Mouse (Mus musculus): Measurements from ENCODE around the gene Ndufs7. TPM values are rescaled to one million over a fixed set of nuclear protein-coding genes. Genes with fewer than 3 reads are reported as not detected.
A peak's percentile ranks its signal among the peaks of the same experiment; 100 is the strongest.

Ndufs7 gene
- total and polyA plus RNA-seq, 3 experiments = 943 to 1,990 (median 1,108) TPM

GRCm38 (mm10) chr10:80237020-80237419 is 11.9 kb upstream of the Ndufs7 start:
- Histone ChIP-seq H3K4me1 (ENCODE audit: control insufficient read depth, insufficient read depth, low read length) (no peaks in the 10 kb centered on the region), H3K36me3 (ENCODE audit: control insufficient read depth, insufficient read depth, low read length) (no peaks in the 10 kb centered on the region), H3K4me3 (no peak overlapping the region), H3K27me3 (ENCODE audit: control insufficient read depth, insufficient read depth, low read length) (no peaks in the 10 kb centered on the region), H3K27ac (no peak overlapping the region), H3K9ac (ENCODE audit: low read depth, low read length) (no peak overlapping the region), H3K79me2 (replicated peaks; ENCODE audit: control insufficient read depth, insufficient read depth, low read length) (no peaks in the 10 kb centered on the region)
- no peak for DNase-seq
- no peak for TF ChIP-seq POLR2A (IDR thresholded peaks at IDR 0.05; ENCODE audit: insufficient read depth, low read depth, low read length)
- TF ChIP-seq EP300 (IDR thresholded peaks at IDR 0.05; ENCODE audit: insufficient read depth, low read depth, low read length) = no peak
- TF ChIP-seq CTCF (IDR thresholded peaks at IDR 0.05) = no peak
- intact Hi-C loops (cut with DNase I) = no loop called here
- 89% methylated on average over 4 of the region's 4 CpGs for WGBS

- Histone ChIP-seq H3K4me3 (no peak overlapping the region), H3K9ac (ENCODE audit: low read depth, low read length) (no peak overlapping the region), H3K27ac (no peak overlapping the region), H3K27me3 (ENCODE audit: control insufficient read depth, insufficient read depth, low read length) (no peaks in the 10 kb centered on the region), H3K36me3 (ENCODE audit: control insufficient read depth, insufficient read depth, low read length) (no peaks in the 10 kb centered on the region), H3K4me1 (ENCODE audit: control insufficient read depth, insufficient read depth, low read length) (no peaks in the 10 kb centered on the region), H3K79me2 (replicated peaks; ENCODE audit: control insufficient read depth, insufficient read depth, low read length) (no peaks in the 10 kb centered on the region)
- 98% methylated on average over 3 of the region's 3 CpGs for WGBS
- no peak for TF ChIP-seq POLR2A (IDR thresholded peaks at IDR 0.05; ENCODE audit: insufficient read depth, low read depth, low read length)
- TF ChIP-seq CTCF (IDR thresholded peaks at IDR 0.05) = no peak
- TF ChIP-seq EP300 (IDR thresholded peaks at IDR 0.05; ENCODE audit: insufficient read depth, low read depth, low read length) = no peak
- no peak for DNase-seq
- intact Hi-C loops (cut with DNase I) = no loop called here
Observed at GRCm38 (mm10) chr10:80238306-80238705, 10.6 kb upstream of the Ndufs7 start.

GRCm38 (mm10) chr10:80239791-80240190 is 9.1 kb upstream of the Ndufs7 start:
- Histone ChIP-seq H3K9ac (ENCODE audit: low read depth, low read length) (no peak overlapping the region), H3K79me2 (replicated peaks; ENCODE audit: control insufficient read depth, insufficient read depth, low read length) (no peaks in the 10 kb centered on the region), H3K36me3 (ENCODE audit: control insufficient read depth, insufficient read depth, low read length) (no peaks in the 10 kb centered on the region), H3K27me3 (ENCODE audit: control insufficient read depth, insufficient read depth, low read length) (no peaks in the 10 kb centered on the region), H3K4me3 (no peak overlapping the region), H3K4me1 (ENCODE audit: control insufficient read depth, insufficient read depth, low read length) (no peaks in the 10 kb centered on the region), H3K27ac (no peak overlapping the region)
- intact Hi-C loops (cut with DNase I) = no loop called here
- 82% methylated on average over 6 of the region's 6 CpGs for WGBS
- DNase-seq = no peak
- no peak for TF ChIP-seq EP300 (IDR thresholded peaks at IDR 0.05; ENCODE audit: insufficient read depth, low read depth, low read length)
- no peak for TF ChIP-seq CTCF (IDR thresholded peaks at IDR 0.05)
- no peak for TF ChIP-seq POLR2A (IDR thresholded peaks at IDR 0.05; ENCODE audit: insufficient read depth, low read depth, low read length)

GRCm38 (mm10) chr10:80242088-80242487 is 6.8 kb upstream of the Ndufs7 start:
- Histone ChIP-seq H3K4me1 (ENCODE audit: control insufficient read depth, insufficient read depth, low read length) (peaks cover 4% of the 10 kb centered on the region; the same call in 1 of the 2 replicates), H3K9ac (ENCODE audit: low read depth, low read length) (no peak overlapping the region), H3K27ac (no peak overlapping the region), H3K79me2 (replicated peaks; ENCODE audit: control insufficient read depth, insufficient read depth, low read length) (no peaks in the 10 kb centered on the region), H3K36me3 (ENCODE audit: control insufficient read depth, insufficient read depth, low read length) (no peaks in the 10 kb centered on the region), H3K27me3 (ENCODE audit: control insufficient read depth, insufficient read depth, low read length) (no peaks in the 10 kb centered on the region), H3K4me3 (no peak overlapping the region)
- DNase-seq = no peak
- intact Hi-C loops (cut with DNase I) = no loop called here
- WGBS = 62% methylated on average over 9 of the region's 9 CpGs
- no peak for TF ChIP-seq EP300 (IDR thresholded peaks at IDR 0.05; ENCODE audit: insufficient read depth, low read depth, low read length)
- TF ChIP-seq POLR2A (IDR thresholded peaks at IDR 0.05; ENCODE audit: insufficient read depth, low read depth, low read length) = no peak
- no peak for TF ChIP-seq CTCF (IDR thresholded peaks at IDR 0.05)

- H3K36me3 ChIP-seq (ENCODE audit: control insufficient read depth, insufficient read depth, low read length) = no peaks in the 10 kb centered on the region
- DNase-seq = no peak
- intact Hi-C loops (cut with DNase I) = no loop called here
- no peak overlapping the region for H3K27ac ChIP-seq
- 77% methylated on average over 3 of the region's 3 CpGs for WGBS
- TF ChIP-seq POLR2A (IDR thresholded peaks at IDR 0.05; ENCODE audit: insufficient read depth, low read depth, low read length) (no peak), EP300 (IDR thresholded peaks at IDR 0.05; ENCODE audit: insufficient read depth, low read depth, low read length) (no peak), CTCF (IDR thresholded peaks at IDR 0.05) (no peak)
- H3K9ac ChIP-seq (ENCODE audit: low read depth, low read length) = no peak overlapping the region
- H3K4me3 ChIP-seq = no peak overlapping the region
- H3K27me3 ChIP-seq (ENCODE audit: control insufficient read depth, insufficient read depth, low read length) = no peaks in the 10 kb centered on the region
- H3K4me1 ChIP-seq (ENCODE audit: control insufficient read depth, insufficient read depth, low read length) = peaks cover 4% of the 10 kb centered on the region; the same call in 1 of the 2 replicates
- no peaks in the 10 kb centered on the region for H3K79me2 ChIP-seq (replicated peaks; ENCODE audit: control insufficient read depth, insufficient read depth, low read length)
Observed at GRCm38 (mm10) chr10:80242607-80243006, 6.3 kb upstream of the Ndufs7 start.

GRCm38 (mm10) chr10:80244791-80245399 is 4.0 kb upstream of the Ndufs7 start:
- DNase-seq = no peak
- TF ChIP-seq CTCF (IDR thresholded peaks at IDR 0.05) (peak; percentile 52), POLR2A (IDR thresholded peaks at IDR 0.05; ENCODE audit: insufficient read depth, low read depth, low read length) (no peak)
- H3K9ac ChIP-seq (ENCODE audit: low read depth, low read length) = no peak overlapping the region
- no peaks in the 10 kb centered on the region for H3K36me3 ChIP-seq (ENCODE audit: control insufficient read depth, insufficient read depth, low read length)
- 31% methylated on average over 5 of the region's 5 CpGs for WGBS
- no peaks in the 10 kb centered on the region for H3K27me3 ChIP-seq (ENCODE audit: control insufficient read depth, insufficient read depth, low read length)
- H3K4me3 ChIP-seq = no peak overlapping the region
- H3K4me1 ChIP-seq (ENCODE audit: control insufficient read depth, insufficient read depth, low read length) = peaks cover 4% of the 10 kb centered on the region; the same call in 1 of the 2 replicates
- intact Hi-C loops (cut with DNase I) = loop anchor here (1.0 kb wide), 2 partner anchors 46 to 70 kb away; no protein-coding TSS in a partner anchor
- no peak overlapping the region for H3K27ac ChIP-seq
- H3K79me2 ChIP-seq (replicated peaks; ENCODE audit: control insufficient read depth, insufficient read depth, low read length) = no peaks in the 10 kb centered on the region

Measured in heart, adult 2 months (tissue).